Comparison of ENCODE assay signal across 21 mouse cellular contexts in the genomic region with DNA sequence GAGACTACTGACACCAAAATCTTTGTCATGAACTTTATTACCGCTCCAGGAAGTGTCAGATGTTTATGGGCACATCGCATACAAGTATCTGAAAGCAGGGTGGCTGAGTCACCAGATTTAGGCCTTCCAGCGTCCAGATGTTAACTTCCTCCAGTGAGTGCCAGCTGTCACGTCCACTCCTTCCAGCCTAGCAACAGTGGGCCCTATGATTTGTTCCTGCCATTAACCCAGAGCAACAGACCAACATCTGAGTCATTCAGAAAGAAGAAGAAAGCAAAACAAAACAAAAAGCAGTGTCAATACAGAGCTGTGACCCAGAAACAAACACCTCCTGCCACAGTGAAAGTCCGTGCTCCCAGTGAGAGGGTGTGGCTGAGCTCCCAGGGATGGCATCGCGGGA. TPM values are rescaled to one million over a fixed set of nuclear protein-coding genes. Genes with fewer than 3 reads are reported as not detected.
DNase-seq lines count a peak whose midpoint lies in the region; ATAC-seq and TF ChIP-seq lines count a peak whose summit lies in the region.
"Had no signal": no experiment of that assay in that cellular context is flagged by ENCODE, and none has a peak within 500 bp of the region (broad histone marks: within the 10 kb centered on the region; RNA-seq: fewer than 3 reads in every experiment).

No protein-coding gene starts in this region.

- H3K4me1 ChIP-seq in heart, embryonic 10.5 days: peaks cover 3% of the 10 kb centered on the region; the same call in 1 of the 2 replicates
- H3K4me1 ChIP-seq in intestine, postnatal 0 days (replicated peaks; ENCODE audit: control insufficient read depth, insufficient read depth, low read length): no peaks in the 10 kb centered on the region
- H3K4me1 ChIP-seq: embryonic facial prominence, embryonic 13.5 days; heart, embryonic 15.5 days; hindbrain, embryonic 12.5 days; limb, embryonic 12.5 days; stomach, embryonic 15.5 days had no signal

- no peaks in the 10 kb centered on the region for H3K9me3 ChIP-seq in heart, embryonic 10.5 days
- H3K9me3 ChIP-seq in intestine, postnatal 0 days (ENCODE audit: control insufficient read depth): no peaks in the 10 kb centered on the region
- H3K9me3 ChIP-seq: embryonic facial prominence, embryonic 13.5 days; heart, embryonic 15.5 days; limb, embryonic 12.5 days; stomach, embryonic 15.5 days had no signal

- peak; percentile 49 for ATAC-seq in intestine, postnatal 0 days

- peak; percentile 95 for DNase-seq in heart, adult 11 months
- no peak for DNase-seq in heart, embryonic 10.5 days (ENCODE audit: low spot score)
- DNase-seq in 3T3-L1 (ENCODE audit: low read depth, low spot score): peak; percentile 45
- peak; percentile 14 for DNase-seq in NIH3T3 (ENCODE audit: low read depth)
- DNase-seq in kidney, postnatal 10 days: no peak
- no peak for DNase-seq in embryo, embryonic 11 days
- DNase-seq in embryo, embryonic 9.5 days (ENCODE audit: extremely low spot score): no peak
- DNase-seq: cerebellum, adult 11 months; cerebellum, postnatal 36 days; gastrocnemius, postnatal 36 days; lung, adult 18-20 months; thymus, postnatal 25 days had no signal

- no peak overlapping the region for H3K27ac ChIP-seq in heart, embryonic 10.5 days
- peak overlapping the region; percentile 36; the same call in 1 of the 2 replicates for H3K27ac ChIP-seq in intestine, postnatal 0 days (ENCODE audit: low read depth, low read length)
- H3K27ac ChIP-seq: embryonic facial prominence, embryonic 13.5 days; forebrain, embryonic 10.5 days; heart, embryonic 15.5 days; hindbrain, embryonic 12.5 days; left cerebral cortex, adult 2 months; limb, embryonic 12.5 days; stomach, embryonic 15.5 days had no signal

- H3K27me3 ChIP-seq in heart, embryonic 10.5 days (ENCODE audit: insufficient read depth, poor library complexity, severe bottlenecking): no peaks in the 10 kb centered on the region
- H3K27me3 ChIP-seq in intestine, postnatal 0 days (replicated peaks; ENCODE audit: control insufficient read depth, insufficient read depth, low read length): no peaks in the 10 kb centered on the region
- H3K27me3 ChIP-seq: embryonic facial prominence, embryonic 13.5 days; heart, embryonic 15.5 days; hindbrain, embryonic 12.5 days; limb, embryonic 12.5 days; megakaryocyte, embryonic 14.5 days; stomach, embryonic 15.5 days had no signal

- no peaks in the 10 kb centered on the region for H3K36me3 ChIP-seq in heart, embryonic 10.5 days
- no peaks in the 10 kb centered on the region for H3K36me3 ChIP-seq in intestine, postnatal 0 days (ENCODE audit: control insufficient read depth, insufficient read depth)
- H3K36me3 ChIP-seq: embryonic facial prominence, embryonic 13.5 days; forebrain, embryonic 10.5 days; heart, embryonic 15.5 days; hindbrain, embryonic 12.5 days; limb, embryonic 12.5 days; stomach, embryonic 15.5 days had no signal

- no peak overlapping the region for H3K9ac ChIP-seq in intestine, postnatal 0 days (ENCODE audit: low read depth, low read length)
- H3K9ac ChIP-seq: embryonic facial prominence, embryonic 13.5 days; heart, embryonic 15.5 days; hindbrain, embryonic 12.5 days; limb, embryonic 12.5 days; stomach, embryonic 15.5 days had no signal

- no peak overlapping the region for H3K4me3 ChIP-seq in heart, embryonic 10.5 days
- H3K4me3 ChIP-seq in intestine, postnatal 0 days (ENCODE audit: low read depth, low read length): no peak overlapping the region
- H3K4me3 ChIP-seq: embryonic facial prominence, embryonic 13.5 days; forebrain, embryonic 10.5 days; heart, embryonic 15.5 days; hindbrain, embryonic 12.5 days; left cerebral cortex, adult 2 months; limb, embryonic 12.5 days; megakaryocyte, embryonic 14.5 days; stomach, embryonic 15.5 days had no signal

- 70% methylated on average over 7 of the region's 7 CpGs for WGBS in heart, embryonic 10.5 days
- WGBS in intestine, postnatal 0 days: 22% methylated on average over 7 of the region's 7 CpGs

- TF ChIP-seq CTCF in intestine, postnatal 0 days (IDR thresholded peaks at IDR 0.05; ENCODE audit: low read depth): no peak

- H3K4me2 ChIP-seq in intestine, postnatal 0 days (replicated peaks; ENCODE audit: low read depth): no peak overlapping the region
- H3K4me2 ChIP-seq: embryonic facial prominence, embryonic 13.5 days; heart, embryonic 15.5 days; hindbrain, embryonic 12.5 days; limb, embryonic 12.5 days; stomach, embryonic 15.5 days had no signal

RNA-seq across cellular contexts. Expression of a gene that starts 47.6 kb away (rescaled TPM):
- 30.5 and 32.5 TPM in 2 replicates for polyA plus RNA-seq in heart, embryonic 10.5 days (2016; fragmentation: Nextera tagmentation; extraction: Ambion mirVana)
- 6.8 and 7.0 TPM in 2 replicates for polyA plus RNA-seq in intestine, postnatal 0 days (2015; fragmentation: Nextera tagmentation; extraction: Ambion mirVana)

Comparison
In these comparisons a context has a peak if more than half of its experiments do, and no peak if none do; other contexts are left out.
1. DNase-seq: peak in heart, adult 11 months (single experiment), 3T3-L1 (single experiment) and NIH3T3 (single experiment); none in heart, embryonic 10.5 days (single experiment), kidney, postnatal 10 days (single experiment), embryo, embryonic 11 days (single experiment) and embryo, embryonic 9.5 days (single experiment).